Mouse (Mus musculus): ENCODE measurements around the gene Hcn3.

The Hcn3 gene

GRCm38 (mm10) chr3:89147101-89147978, 12.7 kb downstream of the Hcn3 start:
- no peak for DNase-seq (ENCODE audit: low read depth, low spot score)

DNA sequence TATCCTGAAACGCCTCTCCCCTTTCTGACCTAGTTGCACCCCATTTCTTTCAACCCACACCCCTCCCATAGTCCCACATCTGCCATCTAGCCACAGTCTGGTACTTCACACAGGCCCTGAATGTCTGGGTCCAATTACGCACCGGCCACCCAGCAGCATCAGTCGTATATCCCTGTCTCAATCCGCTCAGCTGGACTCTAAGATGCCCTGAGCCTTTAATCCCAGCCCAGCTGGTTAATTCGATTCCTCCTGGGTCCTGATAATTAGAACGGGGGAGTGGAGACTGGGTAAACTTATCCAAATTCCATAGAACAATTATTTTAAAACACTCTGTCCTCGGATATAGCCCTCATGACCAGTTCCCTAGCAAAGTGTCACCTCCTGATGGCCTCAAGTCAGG, 14.4 kb downstream of the Hcn3 start:
- DNase-seq (ENCODE audit: low read depth, low spot score) = peak; percentile 71

DNA sequence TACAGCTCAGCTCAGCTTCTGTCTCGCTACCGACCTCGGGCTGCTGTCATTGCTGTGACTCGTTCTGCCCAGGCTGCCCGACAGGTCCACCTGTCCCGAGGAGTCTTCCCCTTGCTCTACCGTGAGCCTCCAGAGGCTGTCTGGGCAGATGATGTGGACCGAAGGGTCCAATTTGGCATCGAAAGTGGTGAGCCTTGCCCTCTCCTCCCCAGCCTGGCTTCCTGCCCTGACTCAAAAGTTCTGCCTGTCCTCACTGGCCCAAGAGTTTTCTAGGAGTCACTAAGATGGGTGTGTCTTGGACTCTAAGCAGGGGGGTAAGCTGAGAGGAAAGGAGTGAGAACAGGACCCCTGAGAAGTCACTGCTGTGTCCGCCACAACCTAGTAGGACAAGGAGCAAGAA, 15.2 kb downstream of the Hcn3 start:
- DNase-seq (ENCODE audit: low read depth, low spot score) = no peak

DNA sequence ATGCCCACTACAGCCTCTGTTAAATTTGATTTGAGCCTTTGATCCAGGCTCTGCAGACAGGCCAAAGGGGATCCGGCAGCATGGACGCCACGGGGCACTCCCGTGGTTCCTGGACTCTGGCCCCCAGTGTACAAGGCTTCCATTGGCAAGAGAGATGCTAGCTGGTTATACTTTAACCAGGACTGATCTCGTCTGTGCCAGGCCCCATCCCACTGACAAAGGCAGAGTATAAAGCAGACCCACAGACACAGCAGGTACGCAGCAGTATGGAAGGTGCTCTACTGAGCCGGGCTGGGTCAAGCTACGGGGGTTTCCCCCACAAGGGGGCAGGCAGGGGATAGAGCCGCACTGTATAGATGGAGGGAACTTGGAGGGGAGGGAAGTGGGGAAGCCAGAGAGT, 23.6 kb downstream of the Hcn3 start:
- DNase-seq (ENCODE audit: low read depth, low spot score) = no peak

GRCm38 (mm10) chr3:89135958-89136357, 24.0 kb downstream of the Hcn3 start, which contains the start of gene Pklr:
TSS of gene Pklr (plus strand) at chr3:89136142.
- DNase-seq (ENCODE audit: low read depth, low spot score) = no peak

- no peak for DNase-seq (ENCODE audit: low read depth, low spot score)
Measured at GRCm38 (mm10) chr3:89133752-89134151, 26.2 kb downstream of the Hcn3 start.

- DNase-seq (ENCODE audit: low read depth, low spot score) = no peak
Measured at GRCm38 (mm10) chr3:89133063-89133450, 26.9 kb downstream of the Hcn3 start.

- no peak for DNase-seq (ENCODE audit: low read depth, low spot score)
Measured at GRCm38 (mm10) chr3:89132285-89133062, 27.5 kb downstream of the Hcn3 start.

DNA sequence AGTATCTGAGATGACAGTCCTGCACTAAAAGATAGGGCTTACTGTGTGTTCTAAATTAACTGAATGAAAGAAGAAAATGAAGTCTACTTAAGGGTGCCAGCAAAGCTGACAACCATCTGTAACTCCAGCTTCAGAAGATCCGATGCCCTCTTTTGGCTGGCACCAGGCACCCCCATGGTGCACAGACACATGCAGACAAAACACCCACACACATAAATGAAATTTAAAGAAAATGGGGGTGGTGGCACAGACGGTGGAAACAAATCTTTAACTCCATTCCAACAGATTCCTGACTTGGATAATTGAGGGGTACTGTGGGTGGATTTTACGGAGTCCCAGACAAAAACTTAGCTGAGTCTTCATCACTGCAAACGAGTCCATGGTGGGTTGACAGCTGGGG, 28.2 kb downstream of the Hcn3 start:
- no peak for DNase-seq (ENCODE audit: low read depth, low spot score)

DNA sequence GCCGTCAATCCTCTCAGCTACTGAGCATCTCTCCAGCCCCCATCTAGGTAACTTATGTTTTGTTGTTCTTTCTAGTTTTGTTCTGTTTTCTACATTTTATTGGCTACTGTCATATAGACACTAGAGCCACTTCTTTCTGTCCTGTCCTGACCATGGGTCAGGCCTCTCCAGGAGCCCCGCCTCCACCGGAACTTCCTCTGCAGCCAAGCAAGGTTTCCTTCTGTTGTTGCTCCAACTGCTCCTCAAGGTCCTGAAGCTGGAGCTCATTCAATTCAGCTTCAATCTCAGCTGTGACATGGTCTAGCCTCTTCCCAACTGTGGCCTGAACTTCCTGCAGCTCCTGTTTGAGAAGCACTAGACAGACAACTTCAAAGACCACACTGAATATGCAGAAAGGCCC, 30.1 kb downstream of the Hcn3 start:
- no peak for DNase-seq (ENCODE audit: low read depth, low spot score)

DNA sequence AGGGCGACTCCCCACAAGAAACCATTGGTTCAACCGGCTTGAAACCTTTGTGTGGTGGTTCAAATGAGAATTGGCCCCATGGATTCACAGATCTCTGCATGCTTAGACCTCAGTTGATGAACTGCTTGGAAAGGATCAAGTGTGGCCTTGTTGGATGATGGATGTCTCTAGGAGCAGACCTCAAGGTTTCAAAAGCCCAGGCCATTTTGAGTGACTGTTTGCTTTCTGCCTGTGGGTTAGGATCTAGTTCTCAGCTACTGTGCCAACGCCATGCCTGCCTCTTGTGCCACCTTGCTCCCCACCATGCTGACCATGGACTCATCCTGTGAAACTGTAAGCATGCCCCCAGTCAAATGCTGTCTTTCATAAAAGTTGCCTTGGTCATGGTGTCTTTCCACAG, 34.0 kb downstream of the Hcn3 start:
- DNase-seq (ENCODE audit: low read depth, low spot score) = no peak

- no peak for DNase-seq (ENCODE audit: low read depth, low spot score)
Measured at GRCm38 (mm10) chr3:89124241-89124640, 35.8 kb downstream of the Hcn3 start.

DNA sequence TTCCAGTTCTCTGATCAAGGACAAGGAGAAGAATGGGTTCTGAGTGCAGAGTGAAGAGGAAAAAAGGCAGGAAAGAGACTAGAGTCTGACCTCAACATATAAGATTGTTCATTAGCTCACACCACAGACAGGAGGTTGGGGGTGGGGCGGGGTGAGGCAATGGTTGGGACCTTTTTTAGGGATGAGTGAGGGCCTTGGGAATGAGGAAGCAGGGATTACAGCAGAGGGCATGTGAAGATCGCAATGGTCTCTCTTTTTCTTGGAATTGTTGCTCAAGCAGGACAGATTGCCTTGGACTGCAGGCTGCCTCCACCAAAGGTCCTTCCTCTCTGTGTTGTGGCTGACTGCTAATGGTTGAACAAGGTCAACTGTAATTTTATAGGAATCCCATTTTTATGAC, 36.7 kb downstream of the Hcn3 start:
- no peak for DNase-seq (ENCODE audit: low read depth, low spot score)

- peak; percentile 26 for DNase-seq (ENCODE audit: low read depth, low spot score)
Measured at GRCm38 (mm10) chr3:89115522-89115921, 44.5 kb downstream of the Hcn3 start.

DNA sequence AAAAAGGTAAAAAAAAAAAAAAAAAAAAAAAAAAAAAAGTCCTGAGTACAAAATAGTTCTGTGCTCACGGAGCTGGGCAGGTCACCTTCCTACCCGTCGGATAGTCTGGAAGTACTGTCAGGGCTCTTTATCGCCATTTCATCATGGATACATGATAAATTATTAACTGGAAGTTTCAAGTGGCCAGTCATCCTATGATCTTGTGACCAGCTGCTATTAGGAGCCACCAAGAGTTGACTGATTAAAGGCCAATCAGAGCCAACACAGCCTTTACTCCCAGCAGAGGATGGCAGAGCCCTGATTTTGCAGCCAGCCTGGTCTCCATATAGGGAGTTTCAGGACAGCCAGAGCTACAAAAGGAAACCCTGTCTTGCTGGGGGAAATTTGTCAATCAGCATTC, 46.9 kb downstream of the Hcn3 start:
- DNase-seq (ENCODE audit: low read depth, low spot score) = no peak

- no peak for DNase-seq (ENCODE audit: low read depth, low spot score)
Measured at GRCm38 (mm10) chr3:89108146-89108545, 51.9 kb downstream of the Hcn3 start.

- no peak for DNase-seq (ENCODE audit: low read depth, low spot score)
Measured at GRCm38 (mm10) chr3:89107545-89107944, 52.5 kb downstream of the Hcn3 start.

DNA sequence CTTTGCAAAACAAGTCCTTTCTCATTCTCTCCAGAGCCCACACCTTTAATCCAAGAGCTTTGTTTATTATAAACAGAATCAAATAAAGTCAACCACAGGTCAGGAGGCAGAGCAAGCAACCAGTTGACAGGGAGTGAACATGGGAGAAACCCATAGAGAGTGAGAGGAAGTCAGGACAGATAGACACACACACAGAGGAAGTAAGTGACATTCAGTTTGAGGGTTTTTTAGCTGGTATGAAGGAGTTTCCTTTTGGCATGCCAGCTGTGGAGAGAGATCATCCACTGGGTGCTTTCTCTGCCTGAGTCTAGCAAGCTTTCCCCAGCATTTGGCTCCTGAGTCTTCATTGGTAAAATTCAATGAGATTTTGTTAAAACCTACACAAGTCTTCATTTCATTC, 53.1 kb downstream of the Hcn3 start:
- no peak for DNase-seq (ENCODE audit: low read depth, low spot score)

- DNase-seq (ENCODE audit: low read depth, low spot score) = no peak
Measured at GRCm38 (mm10) chr3:89103291-89103595, 56.8 kb downstream of the Hcn3 start.

GRCm38 (mm10) chr3:89102495-89103290, 57.3 kb downstream of the Hcn3 start:
- no peak for DNase-seq (ENCODE audit: low read depth, low spot score)

- peak; percentile 96 for DNase-seq (ENCODE audit: low read depth, low spot score)
Measured at GRCm38 (mm10) chr3:89101812-89102494, 58.0 kb downstream of the Hcn3 start, which contains the start of gene Fdps. TSS of gene Fdps (minus strand) at chr3:89101959.

DNA sequence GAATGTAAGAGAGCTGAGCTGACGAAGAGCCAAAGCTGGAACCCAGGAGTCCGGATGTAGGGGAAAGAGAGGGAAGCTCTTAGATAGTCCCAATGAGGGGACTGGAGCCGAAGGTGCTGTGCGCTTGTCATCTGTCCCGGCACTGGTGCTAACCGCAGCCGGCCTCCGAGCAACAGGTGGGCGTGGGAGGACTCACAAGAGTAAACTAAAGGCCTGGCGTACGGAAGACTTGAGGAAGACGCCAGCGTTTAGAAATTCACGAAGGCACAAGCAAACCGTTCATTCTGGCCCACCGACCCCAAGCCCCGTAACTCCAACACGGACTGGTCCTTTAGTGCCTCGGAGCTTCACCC, 58.6 kb downstream of the Hcn3 start:
- no peak for DNase-seq (ENCODE audit: low read depth, low spot score)

Measured in retina, adult 2 months (tissue).